Mouse (Mus musculus): Measurements from ENCODE around the gene Mta3. TPM values are rescaled to one million over a fixed set of nuclear protein-coding genes. Genes with fewer than 3 reads are reported as not detected.

Mta3 gene
- polyA plus RNA-seq, 1 experiment = 75.0 TPM

DNA sequence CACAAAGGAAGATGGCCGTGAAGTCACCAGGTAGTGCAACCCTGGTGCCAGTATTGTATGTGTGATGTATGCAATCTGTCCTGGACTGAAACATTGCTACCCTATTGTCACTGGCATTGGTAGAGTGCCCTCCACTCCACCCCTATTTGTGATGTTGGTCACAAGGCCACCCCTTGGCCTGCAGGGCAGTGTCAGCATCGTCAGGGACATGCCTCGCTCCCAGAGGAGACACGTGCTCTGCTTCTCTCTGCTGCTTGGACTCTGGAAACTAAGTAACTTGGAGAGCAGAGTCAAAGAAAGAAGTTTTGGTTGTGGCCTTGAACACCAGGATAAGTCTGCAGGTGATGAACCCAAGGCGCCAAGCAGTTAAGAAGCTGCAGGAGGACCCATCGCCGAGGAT is 65.0 kb downstream of the Mta3 start:
- Histone ChIP-seq H3K4me1 (ENCODE audit: control insufficient read depth, insufficient read depth, low read length) (no peaks in the 10 kb centered on the region), H3K27ac (ENCODE audit: insufficient read depth, low read length) (no peak overlapping the region), H3K4me3 (ENCODE audit: insufficient read depth, low read length) (no peak overlapping the region)
- no peak for TF ChIP-seq CTCF (IDR thresholded peaks at IDR 0.05; ENCODE audit: extremely low read depth, insufficient read depth, low read length)
- no peak for TF ChIP-seq POLR2A (IDR thresholded peaks at IDR 0.05; ENCODE audit: extremely low read depth, insufficient read depth, low read length)

DNA sequence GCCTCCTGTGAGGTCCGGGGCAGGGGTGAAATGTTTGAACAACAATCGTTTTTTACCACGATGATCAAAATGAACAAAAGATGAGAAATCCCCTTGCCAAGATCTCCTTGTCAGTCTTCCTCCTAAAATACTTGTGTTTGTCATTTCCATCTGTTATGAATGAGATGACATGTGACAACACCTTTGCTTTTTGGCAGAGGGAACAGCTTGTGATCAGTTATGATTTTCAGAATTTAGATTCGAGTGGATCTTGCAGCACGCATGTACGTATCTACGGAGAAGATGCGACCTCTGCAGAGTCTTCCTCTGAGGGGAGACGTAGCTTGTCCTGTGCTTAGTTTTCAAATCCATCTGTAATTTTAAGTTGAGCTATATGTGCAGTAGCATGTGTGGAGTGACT is 66.1 kb downstream of the Mta3 start:
- TF ChIP-seq POLR2A (IDR thresholded peaks at IDR 0.05; ENCODE audit: extremely low read depth, insufficient read depth, low read length) (no peak), CTCF (IDR thresholded peaks at IDR 0.05; ENCODE audit: extremely low read depth, insufficient read depth, low read length) (no peak)
- H3K4me3 ChIP-seq (ENCODE audit: insufficient read depth, low read length) = no peak overlapping the region
- no peaks in the 10 kb centered on the region for H3K4me1 ChIP-seq (ENCODE audit: control insufficient read depth, insufficient read depth, low read length)
- H3K27ac ChIP-seq (ENCODE audit: insufficient read depth, low read length) = no peak overlapping the region

DNA sequence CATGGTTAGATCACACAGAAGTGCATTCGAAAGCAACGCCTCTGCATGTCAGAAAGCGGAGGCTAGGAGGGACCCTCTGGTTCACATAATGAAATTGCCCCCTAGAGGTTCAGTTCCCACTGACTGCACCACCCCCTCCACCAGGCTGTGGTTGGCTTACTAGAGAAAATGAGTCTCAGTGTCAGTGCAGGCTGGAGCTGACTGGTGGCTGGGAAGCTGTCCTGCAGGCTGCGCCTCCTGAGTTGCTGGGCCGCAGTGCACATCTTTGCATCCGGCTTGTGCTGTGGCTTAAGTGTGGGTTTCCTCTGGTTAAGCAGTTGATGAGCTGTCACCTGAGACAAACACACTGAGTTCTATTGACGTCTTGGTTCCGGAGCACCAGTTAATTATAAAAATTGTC is 66.7 kb downstream of the Mta3 start:
- H3K4me1 ChIP-seq (ENCODE audit: control insufficient read depth, insufficient read depth, low read length) = no peaks in the 10 kb centered on the region
- no peak for TF ChIP-seq CTCF (IDR thresholded peaks at IDR 0.05; ENCODE audit: extremely low read depth, insufficient read depth, low read length)
- no peak for TF ChIP-seq POLR2A (IDR thresholded peaks at IDR 0.05; ENCODE audit: extremely low read depth, insufficient read depth, low read length)
- no peak overlapping the region for H3K27ac ChIP-seq (ENCODE audit: insufficient read depth, low read length)
- H3K4me3 ChIP-seq (ENCODE audit: insufficient read depth, low read length) = no peak overlapping the region

DNA sequence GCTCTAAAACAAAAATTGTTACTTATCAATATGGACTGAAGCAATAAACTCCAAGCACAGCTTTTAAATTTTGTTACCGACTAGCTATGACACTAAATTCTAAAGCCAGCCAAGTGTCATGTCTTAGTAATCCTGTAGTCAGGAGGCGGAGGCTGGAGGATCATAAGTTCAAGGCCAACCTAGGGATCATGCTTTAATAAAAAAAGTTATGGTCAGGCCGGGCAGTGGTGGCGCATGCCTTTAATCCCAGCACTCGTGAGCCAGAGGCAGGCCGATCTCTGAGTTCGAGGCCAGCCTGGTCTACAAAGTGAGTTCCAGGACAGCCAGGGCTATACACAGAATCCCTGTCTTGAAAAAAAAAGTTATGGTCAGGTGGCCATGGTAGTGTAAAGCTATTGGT is 71.0 kb downstream of the Mta3 start:
- Histone ChIP-seq H3K4me3 (ENCODE audit: insufficient read depth, low read length) (no peak overlapping the region), H3K4me1 (ENCODE audit: control insufficient read depth, insufficient read depth, low read length) (no peaks in the 10 kb centered on the region), H3K27ac (ENCODE audit: insufficient read depth, low read length) (no peak overlapping the region)
- TF ChIP-seq CTCF (IDR thresholded peaks at IDR 0.05; ENCODE audit: extremely low read depth, insufficient read depth, low read length) (no peak), POLR2A (IDR thresholded peaks at IDR 0.05; ENCODE audit: extremely low read depth, insufficient read depth, low read length) (no peak)

DNA sequence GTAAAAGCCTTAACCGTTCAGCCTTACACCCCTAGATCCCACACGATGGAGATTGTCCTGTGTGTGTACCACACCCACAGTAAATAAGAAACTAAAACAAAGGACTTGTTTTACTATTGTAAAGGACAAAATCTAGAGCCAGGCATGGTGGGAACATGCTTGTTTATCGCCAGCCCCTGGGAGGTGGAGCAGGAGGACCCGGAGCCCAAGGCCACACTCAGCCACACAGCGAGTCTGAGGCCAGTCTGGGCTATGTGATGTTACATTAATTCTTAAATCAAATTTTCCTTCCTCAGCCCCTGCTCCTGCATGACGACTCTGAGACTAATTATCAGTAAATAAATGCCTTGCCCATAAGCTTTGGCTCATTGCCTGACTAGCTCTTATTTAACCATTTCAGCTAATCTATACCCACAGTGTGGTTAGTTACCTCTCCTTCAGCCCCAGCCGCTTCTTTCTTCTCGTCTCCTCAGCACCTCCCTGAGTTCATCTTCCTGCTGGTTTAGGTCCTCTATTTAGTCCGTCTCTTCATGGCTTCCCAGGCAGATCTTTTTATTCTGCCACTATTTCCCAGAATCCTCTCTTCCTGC is 71.6 kb downstream of the Mta3 start:
- peaks cover 2% of the 10 kb centered on the region; the same call in 1 of the 2 replicates for H3K4me1 ChIP-seq (ENCODE audit: control insufficient read depth, insufficient read depth, low read length)
- H3K27ac ChIP-seq (ENCODE audit: insufficient read depth, low read length) = no peak overlapping the region
- TF ChIP-seq POLR2A (IDR thresholded peaks at IDR 0.05; ENCODE audit: extremely low read depth, insufficient read depth, low read length) = no peak
- no peak for TF ChIP-seq CTCF (IDR thresholded peaks at IDR 0.05; ENCODE audit: extremely low read depth, insufficient read depth, low read length)
- H3K4me3 ChIP-seq (ENCODE audit: insufficient read depth, low read length) = no peak overlapping the region

DNA sequence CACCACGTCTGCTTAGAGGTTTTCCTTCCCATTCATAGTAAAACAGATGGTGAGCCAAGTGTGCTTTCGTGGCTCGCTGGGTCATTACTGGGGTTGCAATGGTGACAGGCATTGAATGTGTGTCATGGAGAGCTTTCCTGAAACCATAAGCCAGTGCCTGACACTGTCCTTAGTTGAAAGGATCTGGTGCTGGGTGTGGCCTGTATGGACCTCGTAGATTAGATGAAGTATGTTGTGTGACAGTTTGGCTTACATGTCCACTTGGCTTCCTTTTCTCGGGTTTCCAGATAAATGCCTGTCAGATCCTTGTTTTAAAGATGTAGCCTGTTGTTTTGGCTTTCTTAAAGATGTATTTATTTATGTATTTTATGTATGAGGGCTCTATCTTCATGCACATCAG is 74.3 kb downstream of the Mta3 start:
- Histone ChIP-seq H3K4me3 (ENCODE audit: insufficient read depth, low read length) (no peak overlapping the region), H3K27ac (ENCODE audit: insufficient read depth, low read length) (no peak overlapping the region), H3K4me1 (ENCODE audit: control insufficient read depth, insufficient read depth, low read length) (peaks cover 2% of the 10 kb centered on the region; the same call in 1 of the 2 replicates)
- TF ChIP-seq CTCF (IDR thresholded peaks at IDR 0.05; ENCODE audit: extremely low read depth, insufficient read depth, low read length) (no peak), POLR2A (IDR thresholded peaks at IDR 0.05; ENCODE audit: extremely low read depth, insufficient read depth, low read length) (no peak)

DNA sequence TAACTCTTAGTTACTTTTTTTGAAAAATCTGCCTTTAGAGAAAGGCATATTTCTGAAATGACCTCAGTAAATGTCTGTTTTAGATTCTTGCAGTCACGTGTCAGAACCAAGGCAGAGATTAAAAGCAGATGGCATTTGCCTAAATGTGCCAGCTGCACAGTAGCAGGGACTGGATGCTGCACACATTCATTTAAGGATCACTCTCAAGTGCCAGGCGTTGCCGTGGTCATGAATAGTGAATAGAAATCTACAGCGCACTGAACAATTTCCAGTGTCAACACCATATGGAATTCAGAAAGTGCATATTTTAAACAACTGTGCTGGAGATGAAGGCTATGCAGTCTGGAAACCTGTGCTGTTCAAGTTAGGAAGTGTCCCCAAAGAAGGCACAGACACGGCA is 76.8 kb downstream of the Mta3 start:
- no peak for TF ChIP-seq POLR2A (IDR thresholded peaks at IDR 0.05; ENCODE audit: extremely low read depth, insufficient read depth, low read length)
- TF ChIP-seq CTCF (IDR thresholded peaks at IDR 0.05; ENCODE audit: extremely low read depth, insufficient read depth, low read length) = no peak
- Histone ChIP-seq H3K4me1 (ENCODE audit: control insufficient read depth, insufficient read depth, low read length) (peaks cover 2% of the 10 kb centered on the region; the same call in 1 of the 2 replicates), H3K4me3 (ENCODE audit: insufficient read depth, low read length) (no peak overlapping the region), H3K27ac (ENCODE audit: insufficient read depth, low read length) (no peak overlapping the region)

DNA sequence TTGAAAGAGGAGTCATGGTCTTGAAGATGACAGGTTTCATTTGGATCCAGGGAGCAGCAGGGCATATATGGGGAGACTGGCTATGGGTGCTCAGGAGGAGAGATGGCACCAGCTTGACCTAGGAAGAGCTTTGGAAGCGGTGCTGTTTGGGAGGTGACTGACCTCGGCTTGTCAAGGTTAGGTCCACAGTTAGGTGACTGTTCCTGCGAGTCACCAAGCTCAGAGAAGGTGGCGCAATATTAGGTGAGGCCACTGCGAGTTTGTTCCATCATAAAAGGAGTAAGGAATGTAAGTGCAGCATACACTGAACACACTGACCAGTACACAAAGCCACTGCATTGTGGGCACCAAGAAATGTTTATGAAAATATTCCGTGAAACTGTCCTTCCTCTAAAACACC is 80.5 kb downstream of the Mta3 start:
- no peak overlapping the region for H3K27ac ChIP-seq (ENCODE audit: insufficient read depth, low read length)
- TF ChIP-seq CTCF (IDR thresholded peaks at IDR 0.05; ENCODE audit: extremely low read depth, insufficient read depth, low read length) (no peak), POLR2A (IDR thresholded peaks at IDR 0.05; ENCODE audit: extremely low read depth, insufficient read depth, low read length) (no peak)
- no peak overlapping the region for H3K4me3 ChIP-seq (ENCODE audit: insufficient read depth, low read length)
- peaks cover 4% of the 10 kb centered on the region; the same call in 1 of the 2 replicates for H3K4me1 ChIP-seq (ENCODE audit: control insufficient read depth, insufficient read depth, low read length)

DNA sequence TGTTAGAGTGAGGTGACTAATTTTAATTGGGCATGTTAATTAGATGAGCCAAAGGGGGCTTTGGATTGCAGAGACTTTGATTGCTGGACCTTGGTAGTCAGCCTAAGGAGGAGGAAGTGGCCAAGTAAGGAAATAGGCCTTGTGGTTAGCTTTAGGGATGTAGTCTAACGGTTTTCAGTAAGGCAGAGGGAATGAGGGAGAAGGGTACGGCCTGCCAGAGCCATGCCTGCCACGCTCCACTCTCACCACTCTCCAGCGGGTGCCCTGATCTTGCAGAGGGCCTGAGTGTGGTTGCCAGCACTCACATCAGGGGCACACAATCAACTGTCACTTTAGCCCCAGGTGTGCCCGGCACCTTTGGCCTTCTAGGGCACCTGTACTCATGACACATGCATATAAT is 84.2 kb downstream of the Mta3 start:
- peaks cover 2% of the 10 kb centered on the region; the same call in 1 of the 2 replicates for H3K4me1 ChIP-seq (ENCODE audit: control insufficient read depth, insufficient read depth, low read length)
- H3K27ac ChIP-seq (ENCODE audit: insufficient read depth, low read length) = no peak overlapping the region
- no peak for TF ChIP-seq CTCF (IDR thresholded peaks at IDR 0.05; ENCODE audit: extremely low read depth, insufficient read depth, low read length)
- no peak for TF ChIP-seq POLR2A (IDR thresholded peaks at IDR 0.05; ENCODE audit: extremely low read depth, insufficient read depth, low read length)
- no peak overlapping the region for H3K4me3 ChIP-seq (ENCODE audit: insufficient read depth, low read length)

DNA sequence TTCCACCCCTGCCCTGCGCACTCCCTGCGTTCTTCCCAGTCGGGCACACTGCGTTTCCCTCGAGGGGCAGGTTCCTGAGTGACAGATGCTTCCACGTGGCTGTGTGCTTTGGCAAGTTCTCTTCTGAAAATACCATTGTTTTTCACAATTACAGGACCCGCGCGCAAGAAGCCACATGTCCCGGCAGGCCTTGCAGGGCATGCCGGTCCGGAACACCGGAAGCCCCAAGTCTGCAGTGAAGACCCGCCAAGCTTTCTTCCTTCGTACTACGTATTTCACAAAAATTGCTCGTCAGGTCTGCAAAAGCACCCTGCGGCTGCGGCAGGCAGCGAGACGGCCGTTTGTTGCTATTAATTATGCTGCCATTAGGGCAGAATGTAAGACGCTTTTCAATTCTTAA is 86.4 kb downstream of the Mta3 start:
- no peak overlapping the region for H3K27ac ChIP-seq (ENCODE audit: insufficient read depth, low read length)
- TF ChIP-seq POLR2A (IDR thresholded peaks at IDR 0.05; ENCODE audit: extremely low read depth, insufficient read depth, low read length) (no peak), CTCF (IDR thresholded peaks at IDR 0.05; ENCODE audit: extremely low read depth, insufficient read depth, low read length) (no peak)
- H3K4me1 ChIP-seq (ENCODE audit: control insufficient read depth, insufficient read depth, low read length) = peaks cover 2% of the 10 kb centered on the region; the same call in 1 of the 2 replicates
- no peak overlapping the region for H3K4me3 ChIP-seq (ENCODE audit: insufficient read depth, low read length)
